25 mouse cellular contexts compared by ENCODE assay signal in genomic region chr4:18639035-18639434, GRCm38 (mm10).
"Had no signal": no experiment of that assay in that cellular context is flagged by ENCODE, and none has a peak within 500 bp of the region (broad histone marks: within the 10 kb centered on the region; RNA-seq: fewer than 3 reads in every experiment).

No protein-coding gene starts in this region.

- H3K4me3 ChIP-seq: embryonic facial prominence, embryonic 10.5 days; embryonic facial prominence, embryonic 12.5 days; embryonic facial prominence, embryonic 13.5 days; embryonic facial prominence, embryonic 15.5 days; erythroblast, embryonic 14.5 days; forebrain, embryonic 10.5 days; forebrain, embryonic 12.5 days; forebrain, embryonic 13.5 days; forebrain, embryonic 15.5 days; gastrocnemius, adult 2 months; heart, adult 2 months; heart, embryonic 10.5 days had no signal

- H3K9me3 ChIP-seq: embryonic facial prominence, embryonic 10.5 days; embryonic facial prominence, embryonic 12.5 days; embryonic facial prominence, embryonic 13.5 days; embryonic facial prominence, embryonic 15.5 days; forebrain, embryonic 10.5 days; forebrain, embryonic 12.5 days; forebrain, embryonic 13.5 days; forebrain, embryonic 15.5 days; heart, embryonic 10.5 days had no signal

- H3K27ac ChIP-seq: embryonic facial prominence, embryonic 10.5 days; embryonic facial prominence, embryonic 12.5 days; embryonic facial prominence, embryonic 13.5 days; embryonic facial prominence, embryonic 15.5 days; forebrain, embryonic 10.5 days; forebrain, embryonic 12.5 days; forebrain, embryonic 13.5 days; forebrain, embryonic 15.5 days; gastrocnemius, adult 2 months; heart, adult 2 months; heart, embryonic 10.5 days had no signal

- H3K36me3 ChIP-seq: embryonic facial prominence, embryonic 10.5 days; embryonic facial prominence, embryonic 12.5 days; embryonic facial prominence, embryonic 13.5 days; embryonic facial prominence, embryonic 15.5 days; forebrain, embryonic 10.5 days; forebrain, embryonic 12.5 days; forebrain, embryonic 15.5 days; heart, embryonic 10.5 days had no signal

- DNase-seq: cerebellum, adult 9-10 months; cerebellum, adult 9-11 months; cerebellum, postnatal 10 days; cerebellum, postnatal 14 days; cerebellum, postnatal 25 days; cerebellum, postnatal 36 days; embryo, embryonic 11 days; forebrain, postnatal 0 days; gastrocnemius, adult 2 months; gastrocnemius, postnatal 10 days; gastrocnemius, postnatal 14 days; gastrocnemius, postnatal 36 days; heart, adult 11 months; heart, adult 18-20 months; heart, adult 2 months had no signal

- H3K9ac ChIP-seq: embryonic facial prominence, embryonic 12.5 days; embryonic facial prominence, embryonic 13.5 days; embryonic facial prominence, embryonic 15.5 days; forebrain, embryonic 12.5 days; forebrain, embryonic 13.5 days; forebrain, embryonic 15.5 days; forebrain, postnatal 0 days had no signal

- H3K4me1 ChIP-seq: embryonic facial prominence, embryonic 10.5 days; embryonic facial prominence, embryonic 12.5 days; embryonic facial prominence, embryonic 13.5 days; embryonic facial prominence, embryonic 15.5 days; forebrain, embryonic 10.5 days; forebrain, embryonic 12.5 days; forebrain, embryonic 13.5 days; forebrain, embryonic 15.5 days; heart, embryonic 10.5 days had no signal
